Mouse (Mus musculus) ovary, adult 18-20 months (tissue): ENCODE measurements around the gene Ap4s1.

Experiments
- DNase-seq: peaks from one replicate; pipeline ENCODE4 v3.0.0; 2022; ENCODE audit warnings: low spot score, mixed read lengths

Gene Ap4s1

GRCm38 (mm10) chr12:51768702-51769101, 77.9 kb downstream of the Ap4s1 start:
- no peak for DNase-seq

- no peak for DNase-seq
These were observed 94.0 kb downstream of the Ap4s1 start for GRCm38 (mm10) chr12:51784842-51785241.
